Mouse (Mus musculus) G1E (cell line): ENCODE results near the gene Abat. TPM values are rescaled to one million over a fixed set of nuclear protein-coding genes. Genes with fewer than 3 reads are reported as not detected.

Experiments used
- ATAC-seq: 2 replicates; pipeline ENCODE4 v1.8.0; 2016; ENCODE audit warnings: mild to moderate bottlenecking; ENCODE audit not compliant: insufficient number of reproducible peaks, poor library complexity, low FRiP score, severe bottlenecking; ENCODE audit errors: extremely low read depth
- DNase-seq: peaks from one replicate; pipeline ENCODE4 v3.0.0; 2012; ENCODE audit warnings: low spot score
- H3K27me3 ChIP-seq: 2 replicates; pipeline ENCODE4 v1.6.1; 2012; ENCODE audit warnings: mild to moderate bottlenecking, low read length, inconsistent platforms; ENCODE audit not compliant: insufficient read depth
- H3K36me3 ChIP-seq: replicated peaks from 2 replicates; pipeline ENCODE3; 2012; ENCODE audit warnings: mild to moderate bottlenecking, inconsistent platforms
- H3K4me1 ChIP-seq: 2 replicates; pipeline ENCODE4 v1.6.1; 2012; ENCODE audit warnings: low read depth, low read length, inconsistent platforms, mixed read lengths; ENCODE audit not compliant: insufficient read depth
- H3K4me3 ChIP-seq: 2 replicates; pipeline ENCODE4 v1.5.1; 2012; ENCODE audit warnings: low read depth, mild to moderate bottlenecking, inconsistent platforms, low read length, moderate library complexity, mixed read lengths
- H3K9me3 ChIP-seq: replicated peaks from 2 replicates; pipeline ENCODE4 v1.6.1; 2012; ENCODE audit warnings: inconsistent platforms
- CTCF ChIP-seq: IDR thresholded peaks from 2 replicates; pipeline ENCODE4 v1.5.1; 2012; ENCODE audit warnings: low read depth, low read length, inconsistent platforms, mixed read lengths
- GATA1 ChIP-seq: IDR thresholded peaks from 2 replicates; pipeline ENCODE4 v1.6.1; 2012; ENCODE audit warnings: borderline replicate concordance, low read length, inconsistent platforms, mixed read lengths
- GATA2 ChIP-seq: IDR thresholded peaks from 2 replicates; pipeline ENCODE4 v1.6.1; 2012; ENCODE audit warnings: low read depth, low read length, inconsistent platforms, borderline replicate concordance
- POLR2AphosphoS5 ChIP-seq: IDR thresholded peaks from 2 replicates; pipeline ENCODE4 v1.6.1; 2012; ENCODE audit warnings: low read depth, low read length, inconsistent platforms; ENCODE audit not compliant: insufficient replicate concordance
- TAL1 ChIP-seq: conservative IDR thresholded peaks from 2 replicates; pipeline ENCODE4 v1.6.1; 2012; ENCODE audit warnings: low read depth, low read length, inconsistent platforms, mixed read lengths
- polyA plus RNA-seq: library from polyadenylated mRNA; stranded (reverse); fragments of >175 nt; gene quantifications from 2 replicates; pipeline ENCODE4 v1.2.3, GENCODE M21; 2012
- total RNA-seq, 2 experiments: library from RNA; stranded (forward) in 1 of 2; stranded (reverse) in 1 of 2; fragments of 200-1000 nt in 1 of 2; fragments of >200 nt in 1 of 2; fragmentation: Nextera tagmentation in 1 of 2; gene quantifications; 2 replicates each; pipeline ENCODE4 v1.2.3; 2014 to 2017

The Abat gene
- total and polyA plus RNA-seq, 3 experiments = 0.11 TPM; not detected in 2

- no peaks in the 10 kb centered on the region for H3K9me3 ChIP-seq
- no peak for TF ChIP-seq POLR2AphosphoS5
- no peak for TF ChIP-seq CTCF
- no peak for TF ChIP-seq TAL1
- TF ChIP-seq GATA1 = no peak
- no peak for TF ChIP-seq GATA2
- H3K27me3 ChIP-seq = peaks cover 4% of the 10 kb centered on the region; the same call in 1 of the 2 replicates
- DNase-seq (no peak), ATAC-seq (no peak)
- no peak overlapping the region for H3K4me3 ChIP-seq
- no peaks in the 10 kb centered on the region for H3K36me3 ChIP-seq
- no peaks in the 10 kb centered on the region for H3K4me1 ChIP-seq
Observed at GRCm38 (mm10) chr16:8525877-8526276, 12.6 kb downstream of the Abat start.

GRCm38 (mm10) chr16:8529389-8529788 lies 16.2 kb downstream of the Abat start:
- H3K4me1 ChIP-seq = no peaks in the 10 kb centered on the region
- no peak overlapping the region for H3K4me3 ChIP-seq
- DNase-seq (no peak), ATAC-seq (no peak)
- H3K9me3 ChIP-seq = no peaks in the 10 kb centered on the region
- TF ChIP-seq GATA2 (no peak), POLR2AphosphoS5 (no peak), TAL1 (no peak), GATA1 (no peak), CTCF (no peak)
- no peaks in the 10 kb centered on the region for H3K36me3 ChIP-seq
- no peaks in the 10 kb centered on the region for H3K27me3 ChIP-seq

- TF ChIP-seq GATA2 = no peak
- TF ChIP-seq POLR2AphosphoS5 = no peak
- no peak for TF ChIP-seq CTCF
- H3K36me3 ChIP-seq = no peaks in the 10 kb centered on the region
- H3K4me3 ChIP-seq = no peak overlapping the region
- no peaks in the 10 kb centered on the region for H3K4me1 ChIP-seq
- ATAC-seq (peak; percentile 83), DNase-seq (no peak)
- no peaks in the 10 kb centered on the region for H3K27me3 ChIP-seq
- H3K9me3 ChIP-seq = no peaks in the 10 kb centered on the region
Observed at GRCm38 (mm10) chr16:8530018-8530417, 16.8 kb downstream of the Abat start.

DNA sequence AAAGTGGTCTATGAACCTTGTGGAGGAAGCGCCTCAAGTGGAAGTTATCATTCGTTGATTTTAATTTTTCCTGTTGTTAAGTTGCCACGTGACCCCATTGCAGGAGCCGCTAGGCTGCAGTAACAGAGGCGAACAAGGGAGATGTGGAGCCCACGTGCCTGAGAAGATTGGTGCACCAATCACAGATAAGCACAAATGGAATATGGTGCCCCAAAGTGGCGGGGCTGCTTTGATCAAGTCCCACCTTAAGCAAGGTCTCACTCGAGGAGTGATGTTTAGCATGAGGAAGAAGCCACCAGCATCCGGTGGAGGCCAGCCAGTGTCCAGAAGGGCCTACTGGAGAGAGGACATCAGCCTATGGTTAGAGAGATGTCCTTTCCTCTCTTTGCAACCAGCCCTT lies 19.2 kb downstream of the Abat start:
- H3K27me3 ChIP-seq = no peaks in the 10 kb centered on the region
- no peaks in the 10 kb centered on the region for H3K36me3 ChIP-seq
- ATAC-seq (no peak), DNase-seq (no peak)
- no peaks in the 10 kb centered on the region for H3K4me1 ChIP-seq
- H3K4me3 ChIP-seq = no peak overlapping the region
- no peaks in the 10 kb centered on the region for H3K9me3 ChIP-seq
- no peak for TF ChIP-seq GATA2
- TF ChIP-seq POLR2AphosphoS5 = no peak
- TF ChIP-seq TAL1 = no peak
- TF ChIP-seq GATA1 = no peak
- no peak for TF ChIP-seq CTCF

DNA sequence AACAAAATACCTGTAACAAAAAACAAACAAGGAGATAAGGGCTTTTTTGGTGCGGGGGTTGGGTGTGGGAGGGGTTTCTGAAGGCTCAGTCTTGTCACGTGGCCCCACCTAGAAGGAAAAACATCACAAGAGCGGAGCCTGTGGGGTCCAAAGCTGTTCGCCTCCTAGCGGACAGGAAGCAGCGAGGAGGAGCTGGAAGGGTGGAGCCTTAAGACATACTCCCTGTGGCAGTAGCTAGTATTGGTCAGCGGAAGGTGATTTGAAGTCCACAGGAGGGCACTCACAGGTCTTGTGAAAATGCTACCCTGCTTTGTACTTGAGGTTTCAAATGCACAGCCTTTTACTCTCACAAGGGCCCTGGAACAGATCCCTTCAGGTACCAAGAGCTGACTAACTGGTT lies 19.7 kb downstream of the Abat start:
- no peak for ATAC-seq
- TF ChIP-seq TAL1 = no peak
- no peak for TF ChIP-seq GATA1
- no peak for TF ChIP-seq CTCF
- TF ChIP-seq GATA2 = no peak
- no peak for TF ChIP-seq POLR2AphosphoS5
- no peak for DNase-seq
- no peaks in the 10 kb centered on the region for H3K9me3 ChIP-seq
- no peak overlapping the region for H3K4me3 ChIP-seq
- H3K36me3 ChIP-seq = no peaks in the 10 kb centered on the region
- no peaks in the 10 kb centered on the region for H3K4me1 ChIP-seq
- H3K27me3 ChIP-seq = no peaks in the 10 kb centered on the region

GRCm38 (mm10) chr16:8533477-8533876 lies 20.2 kb downstream of the Abat start:
- no peaks in the 10 kb centered on the region for H3K36me3 ChIP-seq
- H3K27me3 ChIP-seq = no peaks in the 10 kb centered on the region
- no peak for DNase-seq
- no peaks in the 10 kb centered on the region for H3K4me1 ChIP-seq
- H3K4me3 ChIP-seq = no peak overlapping the region
- TF ChIP-seq GATA1 = no peak
- TF ChIP-seq GATA2 = no peak
- no peak for TF ChIP-seq TAL1
- TF ChIP-seq POLR2AphosphoS5 = no peak
- no peak for TF ChIP-seq CTCF
- no peaks in the 10 kb centered on the region for H3K9me3 ChIP-seq
- no peak for ATAC-seq
